Mouse (Mus musculus): ENCODE data around the gene Bcat2.
A peak's percentile ranks its signal among the peaks of the same experiment; 100 is the strongest.

The Bcat2 gene

GRCm38 (mm10) chr7:45550821-45551511 lies 19.0 kb upstream of the Bcat2 start:
- no peak for DNase-seq

GRCm38 (mm10) chr7:45551512-45551883 lies 18.5 kb upstream of the Bcat2 start:
- no peak for DNase-seq

DNA sequence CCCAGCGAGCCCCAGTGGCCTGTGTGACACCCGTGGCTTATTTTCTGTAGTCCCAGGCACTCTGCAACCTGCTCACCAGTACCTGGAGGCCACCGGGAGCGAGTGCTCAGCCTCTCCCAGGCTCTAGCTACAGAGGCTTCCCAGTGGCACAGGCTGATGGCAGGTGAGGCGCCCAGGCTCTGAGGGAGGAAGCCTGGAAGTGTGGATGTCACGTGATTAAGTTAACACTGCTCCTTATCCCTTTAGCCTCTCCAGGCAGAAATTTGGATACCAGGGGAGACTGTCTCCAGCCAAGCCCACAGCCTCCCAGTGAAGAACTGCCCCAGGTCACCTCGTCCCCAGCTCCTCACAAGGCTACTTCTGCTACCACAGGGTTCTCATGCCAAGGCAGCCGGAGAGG lies 16.4 kb upstream of the Bcat2 start:
- DNase-seq: no peak

DNA sequence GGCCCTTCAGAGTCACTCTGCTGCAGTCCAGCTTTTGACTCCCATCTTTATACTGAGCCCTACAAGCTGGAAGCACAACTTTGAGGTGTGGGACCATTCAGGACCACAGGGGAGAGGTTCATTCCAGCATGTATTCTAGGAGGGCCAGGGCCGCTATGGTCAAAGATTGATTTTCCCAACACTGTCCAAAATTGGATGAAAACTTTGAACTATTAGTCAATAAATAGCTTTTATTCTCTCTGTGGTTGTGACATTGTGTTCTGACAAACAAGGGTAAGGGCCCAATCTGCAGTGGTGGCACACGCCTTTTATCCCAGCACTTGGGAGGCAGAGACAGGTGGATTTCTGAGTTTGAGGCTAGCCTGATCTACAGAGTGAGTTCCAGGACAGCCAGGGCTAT lies 16.0 kb upstream of the Bcat2 start:
- DNase-seq: no peak

- no peak for DNase-seq
These were observed 15.2 kb upstream of the Bcat2 start, which contains the start of gene Hsd17b14 for GRCm38 (mm10) chr7:45554744-45555143. Hsd17b14 (plus strand) TSS chr7:45554893.

DNA sequence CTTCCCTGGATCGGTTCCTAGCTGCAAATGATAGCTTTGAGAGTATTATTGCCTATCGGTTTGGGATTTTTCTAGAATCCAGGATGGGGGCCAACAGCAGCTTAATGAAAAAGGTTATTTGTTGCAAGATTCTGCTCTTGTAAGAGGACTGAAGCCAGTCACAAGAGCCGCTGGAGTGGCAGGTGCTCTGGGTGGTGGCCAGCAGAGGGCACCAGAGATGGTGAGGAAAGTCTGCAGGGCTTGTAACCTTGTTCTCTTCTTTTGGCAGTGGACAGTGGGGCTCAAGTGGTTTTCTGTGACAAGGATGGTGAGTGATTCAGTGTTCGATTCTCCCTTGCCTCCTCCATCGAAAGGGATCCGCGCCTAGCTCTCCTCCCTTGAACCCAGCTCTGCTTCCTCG lies 14.2 kb upstream of the Bcat2 start:
- peak; percentile 78 for DNase-seq

GRCm38 (mm10) chr7:45558907-45559306 lies 11.0 kb upstream of the Bcat2 start:
- no peak for DNase-seq

- DNase-seq: no peak
These were observed 9.7 kb upstream of the Bcat2 start for GRCm38 (mm10) chr7:45560241-45560640.

DNA sequence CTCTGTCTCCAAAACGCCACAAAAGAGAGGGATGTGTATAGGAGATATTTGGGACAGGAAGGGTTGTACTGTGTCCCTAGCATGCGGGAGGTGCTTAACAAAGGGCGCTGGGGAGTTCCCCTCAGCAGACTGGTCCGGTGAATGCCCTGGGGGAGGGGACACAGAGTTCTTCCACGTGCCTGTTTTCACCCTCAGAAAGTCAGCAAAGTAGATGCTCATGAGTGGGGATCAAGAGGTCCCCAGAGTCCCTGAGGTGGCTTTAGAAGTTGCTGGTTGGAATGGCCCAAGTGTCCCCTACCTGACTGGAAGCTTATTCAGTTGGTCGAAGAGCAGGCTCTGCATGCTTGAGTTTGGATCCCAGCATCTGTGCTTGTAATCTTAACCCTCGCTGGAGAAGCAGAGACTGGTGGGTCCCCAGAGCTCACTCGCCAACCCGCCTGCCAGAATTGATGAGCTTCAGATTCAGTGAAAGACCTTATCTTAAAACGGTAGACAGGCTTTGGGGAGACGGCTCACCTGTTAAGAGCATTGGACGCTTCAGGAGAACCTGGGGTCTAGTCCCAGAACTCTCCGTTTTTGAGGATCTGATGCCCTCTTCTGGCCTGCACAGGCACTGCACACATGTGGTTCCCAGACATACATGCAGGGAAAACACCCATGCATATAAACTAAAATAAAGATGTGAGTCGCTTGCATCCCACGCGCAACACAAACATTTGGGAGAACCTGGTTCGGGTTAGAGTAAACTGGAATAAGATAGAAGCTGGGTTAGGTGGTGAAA lies 8.9 kb upstream of the Bcat2 start:
- peak; percentile 68 for DNase-seq

DNA sequence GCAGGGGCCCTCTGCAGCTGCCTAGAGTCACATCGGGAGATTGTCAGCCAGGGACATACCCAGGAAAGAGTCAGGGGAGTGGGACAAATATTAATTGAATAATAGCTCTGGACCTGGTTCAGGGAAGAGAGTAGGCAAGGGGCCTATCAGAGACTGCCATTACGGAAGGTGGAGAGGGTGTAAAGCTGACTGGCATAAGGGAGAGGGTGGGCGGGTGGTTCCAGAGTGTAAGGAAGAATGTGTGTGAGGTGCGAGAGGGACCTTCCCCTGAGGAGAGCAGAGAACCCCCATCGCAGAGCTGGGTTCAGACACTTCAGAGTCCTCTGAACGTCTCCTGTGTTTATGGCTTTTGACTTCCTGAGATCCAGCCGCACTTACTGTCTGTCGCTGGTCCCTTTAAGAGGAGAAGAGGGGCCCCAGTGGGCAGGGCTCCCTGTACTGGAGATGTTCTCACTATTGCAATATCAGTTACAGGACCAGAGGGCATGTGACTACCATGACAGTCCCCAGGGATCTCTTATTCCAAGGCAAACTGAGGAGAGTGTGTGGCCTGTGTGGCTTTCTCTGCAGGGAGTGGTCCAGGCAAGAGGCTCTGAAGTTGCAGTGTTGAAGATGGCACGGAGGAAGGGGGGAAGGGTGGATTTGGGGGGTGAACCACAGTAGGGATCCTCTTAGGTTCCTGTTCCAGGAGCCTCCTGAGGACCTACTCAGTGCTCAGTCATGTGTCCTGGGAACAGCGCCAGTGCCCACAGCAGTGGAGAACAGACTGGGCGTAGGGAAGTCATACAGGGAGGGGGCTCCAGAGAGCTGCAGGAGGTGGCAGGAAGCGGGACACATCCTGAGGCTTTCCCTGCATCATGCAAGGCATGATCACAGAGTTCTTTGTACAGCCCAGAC lies 8.1 kb upstream of the Bcat2 start:
- DNase-seq: no peak

- DNase-seq: no peak
These were observed 5.1 kb upstream of the Bcat2 start for GRCm38 (mm10) chr7:45564811-45565210.

DNA sequence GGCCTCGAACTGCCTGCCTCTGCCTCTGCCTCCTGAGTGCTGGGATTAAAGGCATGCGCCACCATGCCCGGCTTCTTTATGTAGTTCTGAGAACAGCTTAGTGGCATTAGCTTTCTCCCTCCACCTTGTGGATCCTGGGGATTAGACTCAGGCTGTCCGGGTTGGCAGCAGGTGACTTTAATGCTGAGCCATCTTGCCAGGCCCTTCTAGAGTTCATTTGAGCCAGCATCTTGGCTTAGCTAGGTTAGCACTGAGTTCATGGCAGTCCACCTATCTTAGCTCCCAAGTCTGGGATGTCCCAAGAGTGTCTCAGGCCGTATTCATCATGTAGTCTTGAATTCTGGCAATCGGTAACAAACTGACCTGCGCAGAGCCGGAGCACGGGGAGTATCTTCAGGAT lies 4.5 kb upstream of the Bcat2 start:
- DNase-seq: no peak

- peak; percentile 26 for DNase-seq
These were observed 2.7 kb upstream of the Bcat2 start for GRCm38 (mm10) chr7:45567112-45567779.

DNA sequence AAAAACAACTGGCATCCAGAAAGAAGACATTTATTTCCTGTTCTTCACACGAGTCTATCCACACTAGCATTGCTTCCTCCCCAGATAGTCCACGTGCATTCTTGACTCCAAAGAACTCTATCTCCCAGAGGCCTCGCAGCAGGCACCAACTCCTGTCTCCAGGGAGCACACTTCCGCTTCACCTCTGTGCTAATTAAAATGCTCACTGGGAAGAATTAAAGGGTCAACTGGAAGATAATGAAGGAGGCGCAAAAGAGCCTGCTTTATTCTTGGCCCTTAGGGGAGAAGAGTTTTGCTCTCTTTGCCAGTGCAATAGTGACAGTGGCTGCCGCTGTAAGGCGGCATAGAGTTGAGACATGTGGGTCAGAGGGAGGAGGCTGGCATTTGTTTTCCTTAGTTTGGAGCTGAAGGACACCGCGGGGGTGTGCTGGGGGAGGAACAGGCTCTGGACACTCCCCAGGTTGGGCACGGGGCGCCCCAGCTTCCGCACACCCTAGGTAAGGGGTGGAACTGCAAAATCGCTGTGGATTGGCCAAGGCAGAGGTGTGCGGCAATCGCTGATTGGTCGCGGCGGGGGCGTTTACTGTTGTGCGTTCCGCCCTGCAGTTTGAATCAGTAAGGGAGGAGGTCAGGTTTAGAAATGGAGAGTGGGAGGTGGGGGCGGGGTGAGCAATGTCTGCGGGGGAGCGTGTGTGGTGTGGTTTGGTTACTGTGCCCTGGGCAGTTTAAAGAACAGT lies 2.0 kb upstream of the Bcat2 start:
- peak; percentile 94 for DNase-seq

DNA sequence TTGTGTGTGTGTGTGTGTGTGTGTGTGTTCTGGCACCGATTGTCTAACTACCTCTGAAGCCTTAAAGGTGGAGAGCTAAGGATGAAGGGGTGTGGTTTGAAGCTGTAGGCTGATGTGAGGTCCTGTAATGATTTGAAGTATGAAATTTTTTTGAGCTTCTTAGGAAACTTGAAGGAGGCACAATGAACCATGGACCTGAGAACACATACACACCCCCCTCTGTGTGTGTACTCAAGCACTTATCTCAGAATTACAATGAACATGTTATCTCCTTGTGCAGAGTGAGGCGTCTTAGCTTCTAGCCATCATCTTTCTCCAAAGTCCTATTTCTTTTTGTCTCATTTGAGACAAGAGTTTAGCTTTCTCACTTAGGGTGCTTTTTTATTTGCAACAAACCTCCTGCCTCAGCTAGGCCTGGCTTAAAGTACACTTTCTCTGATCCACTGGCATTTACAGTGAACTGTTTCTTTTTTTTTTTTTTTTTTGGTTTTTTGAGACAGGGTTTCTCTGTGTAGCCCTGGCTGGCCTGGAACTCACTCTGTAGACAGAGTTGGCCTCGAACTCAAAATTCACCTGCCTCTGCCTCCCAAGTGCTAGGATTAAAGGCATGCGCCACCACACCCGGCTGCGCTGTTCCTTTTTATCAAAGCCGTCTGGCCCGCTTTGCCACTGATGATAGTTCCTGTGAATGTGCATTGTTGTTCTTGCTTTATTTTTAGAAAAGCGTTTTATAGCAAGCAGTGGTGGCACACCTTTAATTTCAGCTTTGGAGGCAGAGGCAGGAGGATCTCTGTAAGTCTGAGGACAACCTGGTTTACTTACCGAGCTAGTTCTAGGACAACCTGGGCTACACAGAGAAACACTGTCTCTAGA lies 1.1 kb upstream of the Bcat2 start:
- no peak for DNase-seq

DNA sequence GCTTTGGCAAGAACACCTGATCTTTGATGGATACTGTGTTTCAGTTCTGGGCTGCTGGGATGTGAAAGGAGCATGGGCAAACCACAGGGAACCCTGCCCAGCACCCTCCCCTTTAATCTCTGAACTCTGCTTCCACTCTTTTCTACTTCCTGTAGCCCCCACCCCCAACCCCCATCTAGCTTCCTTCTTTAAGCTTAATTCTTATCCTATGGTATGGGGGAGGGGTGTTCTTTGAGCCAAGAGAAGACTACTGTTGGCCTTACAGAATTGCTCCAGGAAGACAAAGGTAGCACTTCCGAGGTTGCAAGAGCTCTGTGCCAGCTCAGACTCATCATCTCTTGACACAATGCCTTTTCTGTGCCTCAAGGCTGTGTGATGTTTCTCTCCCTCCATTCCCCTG lies 2.0 kb downstream of the Bcat2 start:
- no peak for DNase-seq

DNA sequence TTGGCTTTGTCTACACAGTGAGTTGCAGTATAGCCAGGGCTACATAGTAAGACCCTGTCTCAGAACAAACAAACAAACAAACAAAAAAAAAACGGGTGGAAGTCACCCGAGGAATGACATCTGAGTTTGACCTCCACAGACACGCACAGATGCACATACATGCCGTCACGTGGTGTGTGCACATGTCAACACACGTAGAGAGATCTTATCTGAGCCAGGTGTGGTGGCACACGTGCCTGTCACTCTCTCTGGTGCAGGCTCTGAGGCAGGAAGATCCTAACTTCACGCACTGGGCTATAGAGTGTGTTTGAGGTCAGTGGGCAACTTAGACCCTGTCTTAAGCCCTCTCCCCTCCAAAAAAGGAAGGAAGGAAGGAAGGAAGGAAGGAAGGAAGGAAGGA lies 4.0 kb downstream of the Bcat2 start:
- DNase-seq: no peak

DNA sequence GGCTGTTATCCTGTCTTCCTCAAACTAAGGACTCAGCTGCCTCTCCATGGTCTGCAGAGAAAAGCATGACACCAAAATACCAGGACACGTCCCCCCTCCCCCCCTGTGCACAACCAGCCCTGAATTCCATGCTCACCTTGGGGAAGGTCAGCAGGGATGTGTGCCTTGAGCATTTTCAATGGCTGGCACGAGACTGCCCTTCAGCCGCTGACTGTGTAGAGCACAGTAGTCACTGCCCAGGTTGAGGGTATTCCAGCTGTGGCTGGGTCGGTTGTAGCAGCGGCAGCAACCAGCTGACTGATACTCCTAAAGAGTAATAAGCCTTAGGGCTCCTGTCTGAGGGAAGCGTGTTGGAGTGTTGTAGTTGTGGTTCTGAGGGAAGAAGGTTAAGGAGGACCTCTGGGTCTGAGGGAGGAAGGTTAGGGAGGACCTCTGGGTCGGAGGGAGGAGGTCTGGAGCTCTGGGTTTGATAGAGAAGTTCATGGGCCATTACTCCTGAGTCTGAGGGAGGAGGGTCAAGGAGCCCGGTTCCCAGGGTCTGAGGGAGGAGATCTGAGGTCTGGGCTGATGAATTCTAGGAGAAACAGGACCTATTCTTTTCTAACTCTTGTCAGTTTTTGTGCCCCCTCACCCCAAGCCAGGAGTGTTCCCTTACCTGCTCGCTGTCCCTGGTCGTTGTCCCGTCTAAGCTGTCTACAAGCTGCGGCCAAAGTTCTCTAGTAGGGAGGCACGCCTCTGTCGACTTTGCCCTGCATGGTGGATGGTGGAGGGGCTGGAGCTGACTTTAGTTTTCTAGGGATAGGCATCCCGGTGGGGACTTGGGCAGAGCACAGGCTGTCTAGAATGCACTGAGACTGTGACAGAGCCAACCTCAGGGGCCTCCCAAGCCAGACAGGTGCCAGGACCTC lies 4.8 kb downstream of the Bcat2 start:
- no peak for DNase-seq

DNA sequence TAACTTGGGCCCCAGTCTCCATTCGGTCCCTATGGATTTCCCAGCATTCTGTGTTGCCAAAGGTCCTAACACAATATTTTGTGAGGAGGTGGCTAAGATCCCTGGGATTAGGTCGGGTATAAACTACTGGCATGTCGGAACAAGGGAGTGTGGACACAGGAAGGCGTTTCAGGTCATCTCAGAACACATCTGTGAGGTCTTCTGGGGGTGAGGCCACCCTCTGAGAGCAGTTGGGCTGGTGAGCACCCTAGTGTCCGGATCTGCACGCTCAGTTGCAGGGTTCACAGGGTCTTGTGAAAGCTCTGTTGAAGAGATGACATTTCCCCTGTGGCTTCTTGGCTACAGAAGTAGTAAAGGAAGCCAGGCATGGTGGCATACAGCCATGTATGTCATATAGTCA lies 16.0 kb downstream of the Bcat2 start:
- DNase-seq: no peak
